Mouse (Mus musculus): Measurements from ENCODE around the gene Hist1h1t.
"Not testable (repeated sequence)": the region's sequence is repeated elsewhere in the genome, so short reads cannot be mapped to it uniquely, and the experiment has no call there.

Hist1h1t gene

DNA sequence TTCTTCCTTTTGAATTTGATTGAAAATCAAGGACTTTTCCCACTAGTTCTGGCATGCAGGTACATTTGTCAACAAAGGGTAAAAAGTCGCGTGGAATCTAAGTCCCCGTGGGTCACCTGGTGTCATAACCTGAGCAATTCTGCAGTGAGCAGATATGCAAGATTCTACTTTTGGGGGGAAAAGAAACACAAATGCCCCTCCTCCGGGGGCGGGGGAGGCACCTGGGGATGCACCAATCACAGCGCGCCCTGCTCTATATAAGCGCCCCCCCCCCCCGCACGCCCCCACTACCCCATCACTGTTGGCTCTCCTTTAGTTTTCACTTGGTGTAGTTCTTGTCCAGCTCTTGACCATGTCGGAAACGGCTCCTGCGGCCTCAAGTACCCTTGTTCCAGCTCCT lies at the start of gene Hist1h1t:
Gene Hist1h1t, plus strand, starts transcription at position 301 of the 400 bp plus-strand sequence.
- DNase-seq (ENCODE audit: low read depth, low spot score), result no peak

DNA sequence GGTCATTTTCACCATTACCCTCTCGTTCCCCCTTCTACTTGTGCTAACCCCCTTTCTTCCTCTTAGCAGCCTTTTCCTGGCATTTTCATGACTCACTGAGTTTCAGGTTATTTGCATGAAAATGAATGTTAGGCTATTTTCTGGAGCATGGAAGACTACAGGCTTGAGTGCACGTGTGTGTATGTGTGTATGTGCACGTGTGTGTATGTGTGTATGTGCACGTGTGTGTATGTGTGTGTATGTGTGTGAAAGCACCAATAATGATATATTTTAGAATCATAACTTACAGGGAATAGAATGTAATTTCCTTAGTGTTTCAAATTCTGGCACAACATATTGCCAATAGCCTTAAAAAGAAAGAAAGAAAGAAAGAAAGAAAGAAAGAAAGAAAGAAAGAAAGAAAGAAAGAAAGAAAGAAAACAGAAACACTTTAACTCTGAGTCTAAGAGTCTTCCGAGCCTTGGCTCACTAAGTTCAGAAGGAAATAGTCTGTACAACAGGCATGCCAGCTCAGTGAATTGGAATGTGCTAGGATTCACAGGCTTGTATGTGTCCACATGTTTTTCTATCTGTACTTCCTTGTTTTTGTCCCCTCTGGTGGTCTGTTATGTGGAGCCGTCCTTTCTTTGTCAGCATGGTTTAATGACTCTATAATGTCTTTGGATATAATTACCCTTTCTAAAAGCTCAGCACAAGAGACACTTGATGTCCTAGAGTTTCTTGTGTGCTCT lies 35.8 kb upstream of the Hist1h1t start:
- DNase-seq (ENCODE audit: low read depth, low spot score), result no peak

DNA sequence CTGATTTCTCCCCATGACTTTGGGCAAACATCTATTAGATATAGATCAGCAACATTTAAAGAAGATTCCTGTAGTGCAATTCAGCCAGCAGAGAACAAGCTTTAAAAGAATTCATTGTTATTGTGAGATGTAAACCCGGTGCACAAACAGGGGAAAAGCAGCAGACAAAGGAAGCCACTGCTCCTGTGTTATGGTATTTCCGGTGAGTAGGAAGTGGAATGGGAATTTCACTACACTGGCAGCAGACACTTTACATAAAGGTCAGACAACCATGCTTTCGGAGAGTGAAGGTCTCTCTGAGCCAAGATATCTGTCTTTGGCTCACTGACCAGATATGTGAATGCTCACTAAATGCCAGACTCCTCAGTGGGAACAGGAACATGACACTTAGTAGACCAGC lies 33.1 kb upstream of the Hist1h1t start:
- no peak for DNase-seq (ENCODE audit: low read depth, low spot score)

DNA sequence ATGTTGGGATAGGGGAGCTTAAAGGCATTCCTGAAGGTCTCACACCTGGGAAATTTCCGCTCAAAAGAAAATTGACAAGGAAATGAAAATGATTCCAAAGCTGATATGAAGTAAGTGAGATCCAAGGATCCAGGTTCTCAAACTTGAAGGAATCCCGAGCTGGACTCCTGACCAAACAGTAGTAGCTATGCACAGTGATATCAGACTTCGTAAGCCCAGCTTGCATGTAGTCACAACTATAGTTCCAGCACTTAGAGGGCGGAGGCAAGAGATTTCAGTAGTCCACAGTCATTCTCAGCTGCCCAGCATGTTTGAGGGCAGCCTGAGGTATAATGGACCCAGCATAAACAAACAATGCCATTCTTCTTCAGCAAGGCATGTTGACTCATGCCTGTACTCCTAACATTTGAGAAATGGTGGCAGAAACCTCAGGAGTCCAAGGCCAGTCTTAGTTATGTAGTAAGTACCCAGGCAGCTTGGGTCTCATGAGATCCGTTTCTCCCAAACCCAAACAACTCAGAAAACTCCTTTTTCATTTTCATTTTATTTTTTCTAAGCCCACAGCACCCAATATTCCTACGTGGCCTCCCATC lies 13.5 kb upstream of the Hist1h1t start:
- DNase-seq (ENCODE audit: low read depth, low spot score), result no peak

DNA sequence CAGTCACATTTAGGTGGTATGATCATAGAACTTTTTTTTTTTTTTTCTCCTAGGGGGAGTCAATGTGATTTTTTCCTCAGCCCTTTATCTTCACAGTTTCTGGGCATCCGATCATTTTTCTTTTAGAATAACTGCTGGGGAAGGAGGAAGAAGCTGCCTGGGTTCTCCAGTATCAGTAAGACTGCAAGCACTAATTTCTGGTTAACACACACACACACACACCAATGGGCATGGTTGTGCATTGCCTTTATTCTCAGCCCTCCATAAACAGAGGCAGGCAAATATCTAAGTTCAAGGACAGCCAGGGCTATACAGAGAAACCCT lies 13.0 kb upstream of the Hist1h1t start:
- DNase-seq (ENCODE audit: low read depth, low spot score), result no peak

DNA sequence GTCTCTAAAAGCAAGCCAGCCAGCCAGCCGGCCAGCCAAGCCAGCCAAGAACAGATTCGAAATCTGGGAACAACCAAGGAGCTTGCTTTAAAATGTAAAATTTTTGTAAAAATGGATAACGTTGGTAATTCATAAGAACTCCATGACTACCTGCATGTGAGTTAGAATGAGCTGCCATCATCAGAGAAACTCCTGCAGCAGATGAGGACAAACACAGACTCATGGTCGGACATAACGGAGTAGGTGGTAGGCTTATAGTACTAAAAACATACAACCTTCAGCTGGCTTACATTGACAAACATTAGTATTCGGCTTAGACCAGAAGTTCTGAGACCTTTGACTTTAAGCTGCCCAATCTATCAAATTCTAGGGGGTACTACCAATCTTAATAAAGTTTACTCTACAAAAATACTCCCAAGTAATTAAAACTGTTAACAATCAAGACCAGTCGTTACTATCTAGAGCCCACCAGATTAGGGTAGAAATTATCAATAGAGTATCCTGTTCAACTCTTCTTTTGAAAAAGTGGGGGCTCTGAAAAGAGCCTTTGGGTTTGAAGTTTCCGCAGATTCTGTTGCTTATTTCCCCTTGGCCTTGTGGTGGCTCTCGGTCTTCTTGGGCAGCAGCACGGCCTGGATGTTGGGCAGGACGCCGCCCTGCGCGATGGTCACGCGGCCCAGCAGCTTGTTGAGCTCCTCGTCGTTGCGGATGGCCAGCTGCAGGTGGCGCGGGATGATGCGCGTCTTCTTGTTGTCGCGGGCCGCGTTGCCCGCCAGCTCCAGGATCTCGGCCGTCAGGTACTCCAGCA lies 12.5 kb upstream of the Hist1h1t start:
- not testable (repeated sequence) for DNase-seq (ENCODE audit: low read depth, low spot score)

DNA sequence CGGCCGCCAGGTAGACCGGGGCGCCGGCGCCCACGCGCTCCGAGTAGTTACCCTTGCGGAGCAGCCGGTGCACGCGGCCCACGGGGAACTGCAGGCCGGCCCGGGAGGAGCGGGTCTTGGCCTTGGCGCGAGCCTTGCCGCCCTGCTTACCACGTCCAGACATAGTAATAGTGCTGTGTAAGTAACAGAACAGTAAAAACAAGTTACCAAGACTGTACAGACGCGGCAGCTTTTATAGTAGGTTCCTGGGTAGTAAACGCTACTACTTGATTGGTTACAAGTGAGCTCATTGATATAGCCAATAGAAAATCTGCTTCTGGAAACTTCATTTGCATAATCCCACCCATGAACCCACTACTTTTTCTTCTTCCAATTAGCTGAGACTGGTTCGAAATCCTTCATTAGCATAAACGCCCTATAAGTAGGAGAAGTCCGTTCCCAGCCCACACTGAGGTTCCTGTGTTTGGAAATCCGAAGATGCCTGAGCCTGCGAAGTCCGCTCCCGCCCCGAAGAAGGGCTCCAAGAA lies 11.8 kb upstream of the Hist1h1t start, which contains the start of the genes Hist1h2ac and Hist1h2bc:
Gene Hist1h2ac, minus strand, starts transcription at position 194 of the 527 bp plus-strand sequence.
Gene Hist1h2bc, plus strand, starts transcription at position 445 of the 527 bp plus-strand sequence.
- DNase-seq (ENCODE audit: low read depth, low spot score), result peak; percentile 97

DNA sequence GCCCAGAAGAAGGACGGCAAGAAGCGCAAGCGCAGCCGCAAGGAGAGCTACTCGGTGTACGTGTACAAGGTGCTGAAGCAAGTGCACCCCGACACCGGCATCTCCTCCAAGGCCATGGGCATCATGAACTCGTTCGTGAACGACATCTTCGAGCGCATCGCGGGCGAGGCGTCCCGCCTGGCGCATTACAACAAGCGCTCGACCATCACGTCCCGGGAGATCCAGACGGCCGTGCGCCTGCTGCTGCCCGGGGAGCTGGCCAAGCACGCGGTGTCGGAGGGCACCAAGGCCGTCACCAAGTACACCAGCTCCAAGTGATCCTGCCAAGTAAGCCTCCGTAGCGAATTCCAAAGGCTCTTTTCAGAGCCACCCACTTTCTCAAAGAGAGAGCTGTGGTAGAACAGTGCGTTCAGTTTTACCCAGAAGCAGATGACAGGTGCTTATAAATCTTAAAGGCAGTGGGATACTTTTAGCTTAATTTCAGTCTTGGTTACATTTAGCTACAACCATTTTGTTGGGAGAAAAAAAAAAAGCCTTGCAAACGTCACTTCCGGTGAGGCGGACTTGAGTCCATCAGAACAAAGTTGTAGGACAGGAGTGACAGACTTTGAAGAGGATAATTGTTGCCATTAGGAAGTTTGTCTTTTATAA lies 11.2 kb upstream of the Hist1h1t start:
- DNase-seq (ENCODE audit: low read depth, low spot score), result peak; percentile 57

DNA sequence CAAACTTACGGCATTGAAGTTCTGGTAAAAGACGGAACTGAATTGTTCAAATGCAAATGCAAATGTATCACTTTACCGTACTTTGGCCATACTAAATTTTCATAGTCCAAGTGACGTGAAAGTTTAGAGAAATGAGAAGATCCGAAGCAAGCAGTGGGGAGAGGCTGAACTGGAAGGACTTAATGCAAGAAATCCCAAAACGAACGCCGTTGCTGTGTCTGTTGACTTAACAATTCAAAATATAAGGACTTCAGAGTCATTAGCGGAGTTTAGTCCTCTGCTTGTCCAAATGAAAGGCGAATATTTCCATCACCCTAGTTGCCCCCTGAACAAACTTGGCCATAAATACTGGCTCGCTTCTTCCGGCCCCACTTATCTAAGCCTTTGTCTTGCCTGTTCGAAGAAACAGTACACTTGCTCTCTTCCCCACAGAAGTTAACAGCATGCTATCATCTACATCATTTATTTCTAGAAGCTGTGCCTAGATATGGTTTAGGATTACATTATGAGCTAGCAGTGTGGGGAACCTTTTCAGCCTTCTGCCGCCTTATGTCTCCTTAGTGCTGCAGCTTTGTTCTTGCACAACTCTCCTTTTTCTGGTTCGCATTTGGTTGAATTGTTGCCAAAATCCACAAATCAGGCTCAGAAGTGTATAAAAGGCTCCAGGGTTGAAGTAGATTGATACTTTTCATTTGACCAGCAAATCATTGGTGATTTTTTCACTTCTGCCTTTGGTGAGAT lies 10.3 kb upstream of the Hist1h1t start:
- DNase-seq (ENCODE audit: low read depth, low spot score), result no peak

DNA sequence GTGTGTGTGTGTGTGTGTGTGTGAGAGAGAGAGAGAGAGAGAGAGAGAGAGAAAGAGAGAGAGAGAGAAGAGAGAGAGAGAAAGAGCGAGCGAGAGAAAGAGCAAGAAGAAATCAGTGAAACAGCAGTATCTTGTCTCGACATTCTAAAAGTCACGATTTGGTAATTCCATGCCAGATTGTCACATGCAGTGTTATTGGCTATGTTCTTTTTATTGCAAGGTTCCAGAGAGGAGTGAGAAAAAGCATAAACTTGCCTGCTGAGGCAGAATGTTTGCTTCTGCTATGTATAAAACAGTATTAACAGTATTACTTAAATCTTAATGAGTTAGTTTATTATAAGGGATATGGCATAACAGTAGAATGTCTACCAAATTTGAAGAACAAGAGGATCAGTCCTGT lies 9.6 kb upstream of the Hist1h1t start:
- no peak for DNase-seq (ENCODE audit: low read depth, low spot score)

DNA sequence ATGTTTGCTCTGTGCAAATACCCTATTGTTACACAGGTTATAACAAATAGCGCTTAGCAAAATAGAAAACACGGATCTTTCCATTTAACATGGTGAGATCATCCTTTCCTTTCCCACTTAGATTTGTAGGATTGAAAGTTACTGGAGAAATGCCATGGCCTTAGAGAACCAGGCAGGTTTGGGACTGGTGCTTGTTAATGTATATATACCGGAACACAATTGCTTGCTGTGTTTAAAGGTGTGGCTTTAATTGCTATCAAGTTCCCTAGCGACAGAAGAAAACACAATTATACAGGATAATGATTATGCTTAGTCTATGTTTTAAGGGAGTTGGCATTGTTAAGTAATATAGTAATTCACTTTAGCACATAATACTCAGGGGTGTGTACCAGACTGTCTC lies 8.4 kb upstream of the Hist1h1t start:
- no peak for DNase-seq (ENCODE audit: low read depth, low spot score)

DNA sequence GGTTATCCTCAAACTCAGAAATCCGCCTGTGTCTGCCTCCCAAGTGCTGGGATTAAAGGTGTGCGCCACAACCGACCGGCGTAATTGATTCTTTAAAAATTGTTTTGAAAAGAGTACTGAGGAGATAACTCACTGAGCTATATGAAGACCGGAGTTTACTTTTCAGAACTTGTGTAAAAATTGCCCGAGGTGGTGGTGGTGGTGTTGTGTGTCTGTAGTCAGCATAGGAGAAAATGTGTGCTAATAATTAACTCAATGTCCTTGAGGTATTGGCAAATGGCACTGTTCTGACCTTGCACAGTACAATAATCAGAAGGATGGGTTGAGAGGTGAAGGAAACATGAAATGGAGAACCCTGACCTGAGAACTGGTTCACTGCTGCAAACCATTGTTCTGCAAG lies 7.7 kb upstream of the Hist1h1t start:
- DNase-seq (ENCODE audit: low read depth, low spot score), result no peak

DNA sequence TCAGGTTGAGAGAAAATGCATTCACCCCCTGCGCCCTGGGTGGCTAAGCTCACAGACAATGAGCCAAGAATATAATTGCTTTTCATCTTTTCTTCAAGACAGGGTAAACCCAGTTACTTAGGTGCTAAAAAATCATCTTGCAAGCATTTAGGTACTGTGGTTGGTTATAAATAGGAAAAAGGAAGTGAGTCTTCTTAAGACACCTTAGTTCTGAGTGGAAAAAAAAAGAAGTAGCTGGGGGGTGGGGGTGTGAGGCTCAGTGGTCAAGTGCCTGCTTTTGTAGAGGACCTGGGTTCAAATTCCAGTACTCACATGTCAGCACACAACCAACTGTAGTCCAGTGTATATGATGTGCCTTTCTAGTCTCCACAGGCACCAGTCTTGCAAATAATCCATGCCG lies 6.7 kb upstream of the Hist1h1t start:
- no peak for DNase-seq (ENCODE audit: low read depth, low spot score)

DNA sequence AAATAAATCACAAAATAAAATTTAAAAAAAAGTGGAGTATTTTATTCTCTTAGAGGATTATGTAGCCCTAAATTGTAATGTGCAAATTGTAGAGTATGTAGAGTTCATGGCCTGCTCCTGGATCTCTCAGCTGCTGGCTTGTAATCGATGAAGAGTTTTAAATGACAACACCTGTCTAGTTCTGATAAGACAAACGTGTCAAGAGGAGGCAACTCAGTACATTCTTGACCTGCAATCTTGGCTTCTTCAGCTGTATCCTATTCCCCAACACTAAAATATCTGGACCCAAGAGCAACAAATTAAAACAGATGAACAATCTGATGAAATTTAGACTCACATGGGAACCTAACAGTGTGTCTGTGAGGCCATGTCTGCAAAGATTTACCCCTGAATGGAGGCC lies 6.2 kb upstream of the Hist1h1t start:
- DNase-seq (ENCODE audit: low read depth, low spot score), result no peak

DNA sequence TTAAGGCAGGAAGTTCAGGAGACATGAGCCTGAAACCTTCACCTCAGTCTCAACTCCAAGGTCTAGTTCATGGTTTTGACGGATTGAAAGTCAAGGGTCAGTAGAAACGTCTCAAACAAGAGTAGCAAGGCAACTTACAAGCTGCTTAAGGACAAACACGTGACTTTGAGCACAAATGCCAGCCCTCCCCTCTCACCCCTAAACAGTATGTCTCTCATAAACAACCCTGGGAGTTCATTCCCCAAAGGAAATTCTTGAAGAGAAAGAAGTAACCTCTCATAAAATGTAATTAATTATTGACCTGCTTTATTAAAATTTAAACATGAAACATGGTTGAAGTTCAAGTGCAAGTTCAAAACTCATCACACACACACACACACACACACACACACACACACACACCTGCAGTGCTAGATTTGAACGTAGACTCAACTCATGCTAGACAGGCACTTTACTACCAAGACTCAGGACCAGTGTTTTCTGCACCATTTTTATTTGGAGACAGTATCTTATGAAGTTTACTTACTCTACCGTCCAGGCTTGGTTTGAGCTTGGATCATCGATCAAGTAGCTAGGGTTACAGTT lies 1.7 kb upstream of the Hist1h1t start:
- DNase-seq (ENCODE audit: low read depth, low spot score), result no peak

DNA sequence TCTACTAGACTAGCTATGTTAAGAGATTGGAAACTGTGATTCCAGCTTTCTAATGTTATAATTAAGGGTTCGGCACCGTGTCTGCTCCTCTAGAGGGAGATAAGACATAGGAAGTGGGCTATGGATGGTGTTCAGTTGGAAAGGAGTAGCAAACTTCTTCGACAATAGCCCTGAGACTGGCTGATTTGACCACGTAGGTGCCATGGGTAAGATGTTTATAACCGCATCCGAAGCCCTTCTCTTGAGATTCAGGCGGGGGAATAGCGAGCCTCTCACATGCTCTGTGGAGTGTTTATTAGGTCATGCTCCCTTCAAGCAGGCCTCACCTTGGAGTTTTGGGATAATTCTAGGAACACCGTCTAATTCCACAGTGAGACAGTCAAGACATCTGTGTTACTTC lies 658 bp upstream of the Hist1h1t start:
- no peak for DNase-seq (ENCODE audit: low read depth, low spot score)

DNA sequence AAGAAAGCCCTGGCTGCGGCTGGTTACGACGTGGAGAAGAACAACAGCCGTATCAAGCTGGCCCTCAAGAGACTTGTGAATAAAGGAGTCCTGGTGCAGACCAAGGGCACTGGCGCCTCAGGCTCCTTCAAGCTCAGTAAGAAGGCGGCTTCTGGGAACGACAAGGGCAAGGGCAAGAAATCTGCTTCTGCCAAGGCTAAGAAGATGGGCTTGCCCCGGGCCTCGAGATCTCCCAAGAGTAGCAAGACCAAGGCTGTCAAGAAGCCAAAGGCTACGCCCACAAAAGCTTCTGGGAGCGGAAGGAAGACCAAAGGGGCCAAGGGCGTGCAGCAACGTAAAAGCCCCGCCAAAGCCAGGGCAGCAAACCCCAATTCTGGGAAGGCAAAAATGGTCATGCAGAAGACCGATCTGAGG lies 454 bp downstream of the Hist1h1t start:
- no peak for DNase-seq (ENCODE audit: low read depth, low spot score)

DNA sequence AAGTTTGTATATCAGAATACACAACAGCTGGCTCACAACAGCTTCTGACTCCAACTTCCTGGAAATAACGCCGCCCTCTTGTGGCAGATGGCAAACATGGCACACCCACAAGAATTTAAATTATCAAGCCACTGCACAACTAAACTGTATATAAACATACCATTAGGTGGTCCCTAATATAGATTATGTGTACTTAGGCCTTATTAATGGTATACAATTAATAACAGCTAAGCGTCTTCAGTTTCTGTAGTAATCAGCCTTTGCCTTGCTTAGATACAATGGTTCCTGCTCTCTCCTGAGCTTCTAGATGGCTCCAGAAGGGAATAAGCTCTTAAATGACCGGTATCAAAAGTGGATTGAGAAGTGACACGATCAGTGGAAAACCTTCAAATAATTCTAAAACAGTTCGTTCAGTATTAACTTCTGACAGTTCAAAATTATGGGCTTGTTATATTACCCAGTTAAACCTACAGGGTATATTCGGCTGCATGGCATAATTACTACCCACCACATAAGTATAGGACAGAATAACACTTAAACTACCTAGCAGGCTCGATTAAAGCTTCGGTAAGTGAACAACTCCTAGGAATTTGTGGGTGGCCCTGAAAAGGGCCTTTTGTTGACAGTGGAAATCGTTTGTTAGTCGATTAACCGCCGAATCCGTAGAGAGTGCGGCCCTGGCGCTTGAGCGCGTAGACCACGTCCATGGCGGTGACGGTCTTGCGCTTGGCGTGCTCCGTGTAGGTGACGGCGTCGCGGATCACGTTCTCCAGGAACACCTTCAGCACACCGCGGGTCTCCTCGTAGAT lies 2.1 kb downstream of the Hist1h1t start:
- DNase-seq (ENCODE audit: low read depth, low spot score), result no peak

DNA sequence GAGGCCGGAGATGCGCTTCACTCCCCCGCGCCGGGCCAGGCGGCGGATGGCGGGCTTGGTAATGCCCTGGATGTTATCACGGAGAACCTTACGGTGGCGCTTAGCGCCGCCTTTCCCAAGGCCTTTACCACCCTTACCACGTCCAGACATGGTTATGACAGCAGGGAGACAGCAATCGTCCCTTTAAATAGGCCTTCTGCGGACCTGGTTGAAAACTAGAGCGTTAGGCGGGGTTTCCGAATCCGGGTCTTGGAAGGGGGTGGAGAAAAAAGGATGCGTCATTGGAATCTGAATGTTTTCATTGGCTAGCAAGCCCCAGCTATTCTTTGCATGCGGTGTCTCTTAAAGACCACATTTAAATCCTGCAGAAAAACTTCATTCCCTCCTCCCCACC lies 2.7 kb downstream of the Hist1h1t start, which contains the start of gene Hist1h4c:
Gene Hist1h4c, minus strand, starts transcription at position 155 of the 394 bp plus-strand sequence.
- peak; percentile 100 for DNase-seq (ENCODE audit: low read depth, low spot score)

DNA sequence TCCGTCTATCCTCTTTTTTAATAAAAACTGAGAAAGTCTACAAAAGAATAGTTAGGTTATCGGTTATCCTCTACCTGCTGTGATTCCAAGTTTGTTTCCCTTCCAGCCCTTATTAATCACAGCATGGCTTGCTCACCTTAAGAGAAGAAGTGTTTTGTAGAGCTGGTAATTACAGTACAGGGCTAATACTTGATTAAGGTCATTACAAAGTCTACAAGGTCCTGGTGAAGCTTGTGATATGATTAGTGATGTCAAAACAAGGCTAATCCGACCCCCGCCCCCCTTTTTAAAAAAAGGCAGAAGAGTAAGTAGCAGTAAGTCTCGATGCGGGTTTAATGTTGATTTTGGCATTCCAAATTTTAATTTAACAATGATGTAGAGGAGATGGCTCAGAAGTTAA lies 3.4 kb downstream of the Hist1h1t start:
- DNase-seq (ENCODE audit: low read depth, low spot score), result peak; percentile 79
